Mouse (Mus musculus) lung, embryonic 14.5 days (tissue): ENCODE measurements at regions not wholly inside any gene's neighbourhood (a gene's known extent, or its start where the extent isn't known, plus 50 kb on each side); places are given as distances from the start of the nearest gene placed in this dataset.

ENCODE experiments used
- ATAC-seq: fragments of 200-750 bp; cut with Nextera tagmentation; 2 replicates; pipeline ENCODE4 v1.8.0; 2017; ENCODE audit warnings: mild to moderate bottlenecking, moderate TSS enrichment, moderate library complexity; ENCODE audit not compliant: insufficient read depth
- DNase-seq: peaks from one replicate; pipeline ENCODE4 v3.0.0-alpha.2; 2015
- H3K27ac ChIP-seq: fragments of 300-500 bp; sonication (generic); 2 replicates; pipeline ENCODE4 v1.5.1; 2014; ENCODE audit warnings: low read depth, mild to moderate bottlenecking, moderate library complexity
- H3K27me3 ChIP-seq: fragments of 300-500 bp; sonication (generic); 2 replicates; pipeline ENCODE4 v1.6.1; 2014; ENCODE audit warnings: low read length, control low read depth; ENCODE audit not compliant: insufficient read depth
- H3K36me3 ChIP-seq: fragments of 300-500 bp; sonication (generic); 2 replicates; pipeline ENCODE4 v1.6.1; 2014; ENCODE audit warnings: control low read depth; ENCODE audit not compliant: insufficient read depth
- H3K4me1 ChIP-seq: fragments of 300-500 bp; sonication (generic); 2 replicates; pipeline ENCODE4 v1.6.1; 2014; ENCODE audit warnings: antibody characterized with exemption, control low read depth; ENCODE audit not compliant: insufficient read depth
- H3K4me2 ChIP-seq: fragments of 300-500 bp; sonication (generic); 2 replicates; pipeline ENCODE4 v1.6.1; 2014; ENCODE audit warnings: mild to moderate bottlenecking
- H3K4me3 ChIP-seq: fragments of 300-500 bp; sonication (generic); 2 replicates; pipeline ENCODE4 v1.5.1; 2014; ENCODE audit warnings: low read depth, low read length
- H3K9ac ChIP-seq: fragments of 300-500 bp; sonication (generic); 2 replicates; pipeline ENCODE4 v1.6.1; 2014
- H3K9me3 ChIP-seq: fragments of 300-500 bp; sonication (generic); 2 replicates; pipeline ENCODE4 v1.6.1; 2016; ENCODE audit warnings: low read depth, low read length, control low read depth
- CTCF ChIP-seq: IDR thresholded peaks from 2 replicates; pipeline ENCODE4 v1.5.1; 2016; ENCODE audit warnings: antibody characterized with exemption, low read depth
- WGBS: fragments of 180-500 bp; shearing (Covaris S2); extraction: QIAGEN DNeasy Blood & Tissue Kit; methylation state at CpG from one replicate; pipeline ENCODE4 v1.1.7; 2014; 5-methylcytosine and 5-hydroxymethylcytosine counted together

- Histone ChIP-seq H3K27me3 (no peaks in the 10 kb centered on the region), H3K4me2 (no peak overlapping the region), H3K4me1 (no peaks in the 10 kb centered on the region), H3K36me3 (no peaks in the 10 kb centered on the region), H3K4me3 (no peak overlapping the region), H3K27ac (no peak overlapping the region), H3K9ac (no peak overlapping the region), H3K9me3 (no peaks in the 10 kb centered on the region)
- ATAC-seq: no peak
- DNase-seq: no peak
- TF ChIP-seq CTCF: no peak
- 75% methylated on average over 6 of the region's 6 CpGs for WGBS
Measured at GRCm38 (mm10) chr5:75457403-75457802, 117.3 kb upstream of the Kit start.

GRCm38 (mm10) chr5:75458317-75458716, 116.4 kb upstream of the Kit start:
- WGBS: 87% methylated on average over 7 of the region's 7 CpGs
- Histone ChIP-seq H3K36me3 (no peaks in the 10 kb centered on the region), H3K4me1 (no peaks in the 10 kb centered on the region), H3K9ac (no peak overlapping the region), H3K4me2 (no peak overlapping the region), H3K27me3 (no peaks in the 10 kb centered on the region), H3K27ac (no peak overlapping the region), H3K4me3 (no peak overlapping the region), H3K9me3 (no peaks in the 10 kb centered on the region)
- no peak for ATAC-seq
- no peak for TF ChIP-seq CTCF
- no peak for DNase-seq

- H3K27ac ChIP-seq: no peak overlapping the region
- H3K27me3 ChIP-seq: no peaks in the 10 kb centered on the region
- no peak for TF ChIP-seq CTCF
- 49% methylated on average over 3 of the region's 3 CpGs for WGBS
- no peaks in the 10 kb centered on the region for H3K9me3 ChIP-seq
- H3K36me3 ChIP-seq: no peaks in the 10 kb centered on the region
- H3K4me2 ChIP-seq: no peak overlapping the region
- H3K4me1 ChIP-seq: no peaks in the 10 kb centered on the region
- H3K9ac ChIP-seq: no peak overlapping the region
- no peak overlapping the region for H3K4me3 ChIP-seq
- ATAC-seq: no peak
- no peak for DNase-seq
Measured at GRCm38 (mm10) chr5:75459758-75460354, 114.9 kb upstream of the Kit start.

- H3K9ac ChIP-seq: no peak overlapping the region
- no peaks in the 10 kb centered on the region for H3K36me3 ChIP-seq
- no peaks in the 10 kb centered on the region for H3K4me1 ChIP-seq
- 56% methylated on average over 9 of the region's 9 CpGs for WGBS
- TF ChIP-seq CTCF: no peak
- DNase-seq: no peak
- no peak overlapping the region for H3K4me2 ChIP-seq
- ATAC-seq: no peak
- H3K9me3 ChIP-seq: no peaks in the 10 kb centered on the region
- H3K27ac ChIP-seq: no peak overlapping the region
- H3K27me3 ChIP-seq: no peaks in the 10 kb centered on the region
- no peak overlapping the region for H3K4me3 ChIP-seq
Measured at GRCm38 (mm10) chr5:75460414-75461025, 114.2 kb upstream of the Kit start.

- TF ChIP-seq CTCF: no peak
- Histone ChIP-seq H3K27ac (no peak overlapping the region), H3K9me3 (no peaks in the 10 kb centered on the region), H3K27me3 (no peaks in the 10 kb centered on the region), H3K9ac (no peak overlapping the region), H3K4me2 (no peak overlapping the region), H3K4me1 (no peaks in the 10 kb centered on the region), H3K4me3 (no peak overlapping the region), H3K36me3 (no peaks in the 10 kb centered on the region)
- no peak for DNase-seq
- ATAC-seq: no peak
- WGBS: 77% methylated on average over 5 of the region's 5 CpGs
Measured at GRCm38 (mm10) chr5:75461368-75461767, 113.3 kb upstream of the Kit start.

- H3K27ac ChIP-seq: no peak overlapping the region
- TF ChIP-seq CTCF: no peak
- ATAC-seq: no peak
- H3K9me3 ChIP-seq: no peaks in the 10 kb centered on the region
- no peak overlapping the region for H3K9ac ChIP-seq
- no peaks in the 10 kb centered on the region for H3K36me3 ChIP-seq
- 76% methylated on average over 4 of the region's 4 CpGs for WGBS
- no peaks in the 10 kb centered on the region for H3K27me3 ChIP-seq
- no peak overlapping the region for H3K4me2 ChIP-seq
- DNase-seq: no peak
- H3K4me3 ChIP-seq: no peak overlapping the region
- H3K4me1 ChIP-seq: 0 out of 2 replicates have a peak, but pooled peaks cover 2% of the 10 kb centered on the region
Measured at GRCm38 (mm10) chr5:75463591-75463990, 111.1 kb upstream of the Kit start.

GRCm38 (mm10) chr5:75465701-75466100, 109.0 kb upstream of the Kit start:
- H3K9ac ChIP-seq: no peak overlapping the region
- no peak overlapping the region for H3K4me2 ChIP-seq
- no peak for TF ChIP-seq CTCF
- DNase-seq (no peak), ATAC-seq (no peak)
- H3K27me3 ChIP-seq: no peaks in the 10 kb centered on the region
- 0 out of 2 replicates have a peak, but pooled peaks cover 2% of the 10 kb centered on the region for H3K4me1 ChIP-seq
- H3K27ac ChIP-seq: no peak overlapping the region
- 73% methylated on average over 7 of the region's 7 CpGs for WGBS
- no peaks in the 10 kb centered on the region for H3K36me3 ChIP-seq
- no peaks in the 10 kb centered on the region for H3K9me3 ChIP-seq
- H3K4me3 ChIP-seq: no peak overlapping the region

- Histone ChIP-seq H3K4me1 (0 out of 2 replicates have a peak, but pooled peaks cover 2% of the 10 kb centered on the region), H3K27me3 (no peaks in the 10 kb centered on the region), H3K4me2 (no peak overlapping the region), H3K36me3 (no peaks in the 10 kb centered on the region), H3K9me3 (no peaks in the 10 kb centered on the region), H3K27ac (no peak overlapping the region), H3K4me3 (no peak overlapping the region), H3K9ac (no peak overlapping the region)
- TF ChIP-seq CTCF: no peak
- ATAC-seq (no peak), DNase-seq (no peak)
- WGBS: 44% methylated on average over 4 of the region's 4 CpGs
Measured at GRCm38 (mm10) chr5:75466941-75467340, 107.8 kb upstream of the Kit start.
